Comparison of ENCODE assay signal across 9 mouse cellular contexts in genomic region chr1:135767324-135767890, GRCm38 (mm10). TPM values are rescaled to one million over a fixed set of nuclear protein-coding genes. Genes with fewer than 3 reads are reported as not detected.
DNase-seq lines count a peak whose midpoint lies in the region; ATAC-seq and TF ChIP-seq lines count a peak whose summit lies in the region.
"Had no signal": no experiment of that assay in that cellular context is flagged by ENCODE, and none has a peak within 500 bp of the region (broad histone marks: within the 10 kb centered on the region; RNA-seq: fewer than 3 reads in every experiment).

No protein-coding gene starts in this region.

- peak overlapping the region; percentile 59 for H3K4me3 ChIP-seq in kidney, adult 2 months (ENCODE audit: insufficient read depth, low read depth, low read length)
- H3K4me3 ChIP-seq in hindbrain, embryonic 14.5 days (replicated peaks; ENCODE audit: low read length): peak overlapping the region; percentile 68
- H3K4me3 ChIP-seq in midbrain, embryonic 16.5 days (ENCODE audit: low read depth, low read length): peak overlapping the region; percentile 57

- no peaks in the 10 kb centered on the region for H3K36me3 ChIP-seq in kidney, adult 2 months (ENCODE audit: control insufficient read depth, insufficient read depth, low read length)
- no peaks in the 10 kb centered on the region for H3K36me3 ChIP-seq in hindbrain, embryonic 14.5 days (replicated peaks; ENCODE audit: control insufficient read depth, insufficient read depth)
- H3K36me3 ChIP-seq in midbrain, embryonic 16.5 days (ENCODE audit: control insufficient read depth, insufficient read depth, low read length): 0 out of 2 replicates have a peak, but pooled peaks cover 2% of the 10 kb centered on the region

- H3K9me3 ChIP-seq in hindbrain, embryonic 14.5 days (ENCODE audit: control insufficient read depth, low read length): no peaks in the 10 kb centered on the region
- no peaks in the 10 kb centered on the region for H3K9me3 ChIP-seq in midbrain, embryonic 16.5 days (replicated peaks; ENCODE audit: control insufficient read depth, low read length, poor library complexity, severe bottlenecking)

- TF ChIP-seq CTCF in kidney, adult 2 months (conservative IDR thresholded peaks at IDR 0.05; ENCODE audit: insufficient read depth, insufficient read length, low read depth, low read length): no peak

- no peak overlapping the region for H3K9ac ChIP-seq in hindbrain, embryonic 14.5 days
- H3K9ac ChIP-seq in midbrain, embryonic 16.5 days (ENCODE audit: low read depth, low read length): no peak overlapping the region

- H3K27ac ChIP-seq in kidney, adult 2 months (ENCODE audit: insufficient read depth, low read depth, low read length): no peak overlapping the region
- no peak overlapping the region for H3K27ac ChIP-seq in hindbrain, embryonic 14.5 days
- no peak overlapping the region for H3K27ac ChIP-seq in midbrain, embryonic 16.5 days (ENCODE audit: low read length)

- DNase-seq in kidney, adult 2 months: no peak
- DNase-seq in kidney, postnatal 36 days: no peak
- DNase-seq in adipocyte (ENCODE audit: low spot score): peak; percentile 83
- no peak for DNase-seq in hindbrain, embryonic 14.5 days (ENCODE audit: low spot score)
- DNase-seq in thymus, postnatal 4 days: no peak
- no peak for DNase-seq in embryo, embryonic 10 days (ENCODE audit: low spot score)
- no peak for DNase-seq in natural killer cell, adult 2 months (ENCODE audit: low spot score in 2 of 2)

- WGBS in kidney, adult 2 months: 70% methylated on average over 4 of the region's 4 CpGs
- whole genome bisulfite sequencing in hindbrain, embryonic 14.5 days: 80% methylated on average over 4 of the region's 4 CpGs
- WGBS in midbrain, embryonic 16.5 days: 86% methylated on average over 4 of the region's 4 CpGs

- no peak for TF ChIP-seq POLR2A in kidney, adult 2 months (IDR thresholded peaks at IDR 0.05; ENCODE audit: low read depth, low read length)

- H3K27me3 ChIP-seq in kidney, adult 2 months (replicated peaks; ENCODE audit: control insufficient read depth, insufficient read depth, low read length): no peaks in the 10 kb centered on the region
- H3K27me3 ChIP-seq in hindbrain, embryonic 14.5 days (ENCODE audit: control insufficient read depth, insufficient read depth, low read length): peaks cover 7% of the 10 kb centered on the region; the same call in 1 of the 2 replicates
- H3K27me3 ChIP-seq in midbrain, embryonic 16.5 days (ENCODE audit: control insufficient read depth, insufficient read depth, low read depth, low read length): no peaks in the 10 kb centered on the region; the same call in 1 of the 2 replicates

- peak overlapping the region; percentile 87 for H3K4me2 ChIP-seq in hindbrain, embryonic 14.5 days (replicated peaks)
- peak overlapping the region; percentile 96 for H3K4me2 ChIP-seq in midbrain, embryonic 16.5 days (ENCODE audit: low read length)

- ATAC-seq in hindbrain, embryonic 14.5 days (ENCODE audit: low FRiP score): no peak
- no peak for ATAC-seq in midbrain, embryonic 16.5 days
- ATAC-seq: activated CD4-positive, CD25-positive, alpha-beta regulatory T cell, adult 4 months had no signal

- peaks cover 7% of the 10 kb centered on the region; the same call in 1 of the 2 replicates for H3K4me1 ChIP-seq in kidney, adult 2 months (ENCODE audit: control insufficient read depth, insufficient read depth, low read length)
- H3K4me1 ChIP-seq in hindbrain, embryonic 14.5 days (replicated peaks; ENCODE audit: control insufficient read depth, insufficient read depth, low read length): peaks cover 7% of the 10 kb centered on the region
- H3K4me1 ChIP-seq in midbrain, embryonic 16.5 days (ENCODE audit: control insufficient read depth, insufficient read depth, low read length): peaks cover 19% of the 10 kb centered on the region

RNA-seq across cellular contexts. Expression of gene Phlda3, which starts 1.5 kb away (rescaled TPM):
- 37.2 and 40.0 TPM in 2 replicates for polyA plus RNA-seq in kidney, adult 2 months (2012; rRNA removed)
- 38.5 and 38.7 TPM in 2 replicates for polyA plus RNA-seq in hindbrain, embryonic 14.5 days (2014; fragmentation: Nextera tagmentation; extraction: Ambion mirVana)
- 26.6 and 33.0 TPM in 2 replicates for polyA plus RNA-seq in midbrain, embryonic 16.5 days (2015; fragmentation: Nextera tagmentation; extraction: Ambion mirVana)

RNA-seq across cellular contexts. Expression of gene Tnni1, which starts 11.8 kb away (rescaled TPM):
- 5.8 TPM in 1 of 2 replicates, not detected in the other for polyA plus RNA-seq in kidney, adult 2 months (2012; rRNA removed)
- polyA plus RNA-seq in hindbrain, embryonic 14.5 days (2014; fragmentation: Nextera tagmentation; extraction: Ambion mirVana): 0.47 and 1.7 TPM in 2 replicates
- polyA plus RNA-seq in midbrain, embryonic 16.5 days (2015; fragmentation: Nextera tagmentation; extraction: Ambion mirVana): 0.35 and 1.1 TPM in 2 replicates
- polyA plus RNA-seq: activated CD4-positive, CD25-positive, alpha-beta regulatory T cell, adult 4 months had no signal

RNA-seq across cellular contexts. Expression of gene Csrp1, which starts 47.5 kb away (rescaled TPM):
- 122 and 124 TPM in 2 replicates for polyA plus RNA-seq in kidney, adult 2 months (2012; rRNA removed)
- polyA plus RNA-seq in hindbrain, embryonic 14.5 days (2014; fragmentation: Nextera tagmentation; extraction: Ambion mirVana): 21.7 and 22.1 TPM in 2 replicates
- 11.4 and 13.1 TPM in 2 replicates for polyA plus RNA-seq in midbrain, embryonic 16.5 days (2015; fragmentation: Nextera tagmentation; extraction: Ambion mirVana)

RNA-seq across cellular contexts. Expression of gene Lad1, which starts 51.0 kb away (rescaled TPM):
- 114 and 145 TPM in 2 replicates for polyA plus RNA-seq in kidney, adult 2 months (2012; rRNA removed)
- polyA plus RNA-seq in hindbrain, embryonic 14.5 days (2014; fragmentation: Nextera tagmentation; extraction: Ambion mirVana): 0.23 and 0.51 TPM in 2 replicates
- 0.95 and 1.3 TPM in 2 replicates for polyA plus RNA-seq in midbrain, embryonic 16.5 days (2015; fragmentation: Nextera tagmentation; extraction: Ambion mirVana)
